Mouse (Mus musculus): ENCODE measurements around the gene Idi2. TPM values are rescaled to one million over a fixed set of nuclear protein-coding genes. Genes with fewer than 3 reads are reported as not detected.
"Not testable (repeated sequence)": the region's sequence is repeated elsewhere in the genome, so short reads cannot be mapped to it uniquely, and the experiment has no call there.

Idi2 gene
- total RNA-seq (2021): not detected in 2 replicates
- long read RNA-seq, experiment 1: 0 reads
- long read RNA-seq, experiment 2: 0 reads

DNA sequence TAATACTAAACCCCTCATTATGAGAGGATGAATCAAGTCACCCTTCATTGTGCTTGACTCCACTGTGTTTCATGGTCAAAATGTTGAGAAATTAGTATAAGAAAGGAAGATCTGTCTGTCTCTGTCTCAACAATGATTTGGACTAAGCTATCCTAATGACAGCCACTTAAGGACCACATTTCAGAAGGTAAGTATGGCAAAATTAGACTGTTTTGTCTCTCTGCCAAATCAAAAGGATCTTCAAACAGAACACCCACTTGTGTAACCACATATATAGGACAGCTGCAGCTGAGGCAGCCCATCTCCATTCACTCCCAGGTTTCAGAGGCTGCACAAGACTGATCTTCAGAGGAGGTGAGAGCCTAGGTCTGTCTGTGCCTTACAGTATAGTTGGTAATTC lies at the start of gene Idi2:
TSS of gene Idi2 (plus strand) at position 301 of the 400 bp plus-strand sequence.
- not testable (repeated sequence) for DNase-seq

DNA sequence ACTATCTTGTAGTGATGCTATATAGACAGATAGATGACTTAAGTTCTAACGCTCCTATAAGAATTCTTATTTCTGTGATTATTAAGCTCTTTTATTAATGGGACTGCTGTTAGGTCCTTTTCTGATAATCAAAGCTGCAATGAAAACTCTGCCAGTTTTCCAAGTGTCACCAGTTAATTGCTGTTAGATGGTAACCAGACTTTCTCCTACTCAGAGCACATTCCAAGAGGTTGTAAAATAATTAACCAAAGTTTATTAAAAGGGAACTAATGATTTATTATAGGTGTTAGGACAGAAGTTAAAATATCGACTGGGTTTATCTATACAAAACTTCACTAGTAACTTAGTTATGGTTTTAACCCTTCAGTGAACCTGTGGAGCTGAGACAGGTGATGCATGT lies 46.7 kb upstream of the Idi2 start:
- not testable (repeated sequence) for DNase-seq

DNA sequence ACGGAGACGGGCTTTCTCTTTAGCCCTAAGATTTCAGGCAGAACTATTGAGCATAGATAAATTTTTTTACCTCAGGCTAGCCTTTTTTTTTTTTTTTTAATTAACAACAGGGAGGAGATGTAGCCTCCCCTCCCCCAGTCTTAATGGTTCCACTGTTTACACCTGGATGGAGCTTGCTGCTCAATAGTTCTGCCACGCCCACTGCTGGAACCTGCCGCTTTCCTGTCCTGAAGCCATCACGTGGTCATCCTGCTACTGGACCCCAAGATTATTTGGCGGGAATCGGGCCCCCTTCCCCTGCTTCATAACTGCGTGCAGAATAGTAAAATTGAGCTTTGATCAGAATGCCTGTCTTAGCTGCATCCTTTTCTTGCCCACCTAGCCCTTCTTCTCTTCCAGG lies 38.8 kb upstream of the Idi2 start:
- not testable (repeated sequence) for DNase-seq

DNA sequence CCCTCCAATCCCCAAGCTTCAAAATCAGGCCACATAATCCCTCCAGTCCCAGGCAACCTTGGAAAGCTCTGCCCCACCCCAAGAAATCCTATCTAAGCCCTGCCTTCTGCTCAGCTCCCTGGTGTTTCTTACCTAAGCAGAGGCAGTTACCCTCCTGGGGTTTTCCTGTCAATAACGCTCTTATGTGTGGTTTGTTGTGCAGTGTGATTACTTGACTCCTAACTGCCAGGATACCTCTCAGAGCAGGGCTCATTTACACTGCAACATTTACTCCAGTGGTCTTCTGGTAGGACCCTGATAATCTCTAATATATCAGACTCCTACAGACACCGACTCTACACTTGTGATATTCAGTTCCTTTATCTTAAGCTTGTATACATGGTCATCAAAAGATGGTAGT lies 19.2 kb upstream of the Idi2 start:
- DNase-seq: no peak

DNA sequence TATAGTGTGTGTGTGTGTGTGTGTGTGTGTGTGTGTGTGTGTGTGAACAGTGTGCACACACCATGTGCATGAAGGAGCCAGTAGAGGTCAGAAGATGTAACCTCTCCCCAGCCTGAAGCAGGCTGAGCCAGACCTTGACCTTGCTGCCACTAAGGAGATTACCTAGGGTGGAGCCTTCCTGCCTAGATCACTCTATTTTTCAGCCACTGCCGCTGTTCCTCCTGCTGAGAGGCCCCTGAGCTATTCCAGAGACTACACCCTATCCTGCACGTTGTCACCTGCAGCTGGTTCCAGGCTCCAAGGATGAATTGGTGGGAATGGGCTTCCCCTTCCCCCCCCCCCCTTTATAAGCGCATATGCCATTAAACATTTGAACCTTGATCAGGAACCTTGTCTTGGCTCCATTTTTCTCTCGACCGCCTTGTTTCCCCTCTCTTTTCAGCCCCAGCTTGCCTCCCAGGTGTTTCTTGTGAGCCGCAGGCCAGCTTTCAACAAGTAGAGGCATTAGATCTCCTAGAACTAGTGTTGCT lies 15.0 kb upstream of the Idi2 start:
- DNase-seq: not testable (repeated sequence)

DNA sequence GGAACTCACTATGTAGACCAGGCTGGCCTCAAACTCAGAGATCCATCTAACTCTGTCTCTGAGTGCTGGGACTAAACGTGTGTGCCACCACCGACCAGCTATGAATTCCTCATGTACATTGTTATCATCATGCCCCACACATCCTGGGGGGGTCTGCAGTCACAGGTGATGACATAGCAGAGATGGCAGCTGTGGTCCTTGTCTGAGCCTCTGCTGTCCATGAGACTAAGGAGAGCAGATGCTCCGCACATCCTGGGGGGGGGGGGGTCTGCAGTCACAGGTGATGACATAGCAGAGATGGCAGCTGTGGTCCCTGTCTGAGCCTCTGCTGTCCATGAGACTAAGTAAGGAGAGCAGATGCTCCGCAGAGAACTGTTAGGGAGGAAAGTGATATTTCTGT lies 11.6 kb upstream of the Idi2 start:
- DNase-seq: not testable (repeated sequence)

DNA sequence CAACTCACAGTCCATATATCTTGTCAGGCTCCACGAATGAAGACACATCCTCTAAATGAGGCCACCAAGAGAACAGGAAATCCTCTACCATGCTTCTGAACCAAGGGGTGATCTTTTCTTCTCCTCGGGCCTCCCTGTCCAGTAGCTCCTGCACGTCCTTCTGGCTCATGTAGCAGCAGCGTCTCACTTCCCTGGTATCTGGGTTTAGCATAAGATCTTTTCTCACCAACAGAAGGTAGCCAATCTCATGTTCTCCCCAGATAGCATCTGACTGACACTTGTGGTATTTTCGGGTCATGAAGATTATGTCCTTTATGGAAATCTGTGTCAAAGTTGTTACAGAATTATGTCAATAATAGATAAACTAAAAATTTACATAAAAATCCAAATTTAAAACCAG lies 11.0 kb upstream of the Idi2 start:
- not testable (repeated sequence) for DNase-seq

DNA sequence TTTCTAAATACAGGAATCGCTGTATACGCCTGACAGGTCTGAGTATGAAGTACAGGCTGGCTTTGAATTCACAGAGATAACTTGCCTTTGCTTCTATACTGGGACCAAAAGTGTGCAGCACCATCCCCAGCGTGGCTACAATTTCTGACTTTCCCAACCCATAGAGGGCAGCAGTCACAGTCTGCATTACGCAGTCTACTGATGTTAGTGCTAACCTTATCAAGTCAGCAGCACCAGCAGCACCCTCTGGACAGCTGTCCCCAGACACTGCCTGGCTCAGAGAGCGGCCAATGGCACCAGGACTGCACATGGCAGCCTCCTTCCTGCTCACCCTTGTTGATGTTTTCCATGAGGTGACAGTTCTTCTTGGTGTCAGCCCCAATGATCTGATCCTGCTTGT lies 8.8 kb upstream of the Idi2 start:
- not testable (repeated sequence) for DNase-seq

DNA sequence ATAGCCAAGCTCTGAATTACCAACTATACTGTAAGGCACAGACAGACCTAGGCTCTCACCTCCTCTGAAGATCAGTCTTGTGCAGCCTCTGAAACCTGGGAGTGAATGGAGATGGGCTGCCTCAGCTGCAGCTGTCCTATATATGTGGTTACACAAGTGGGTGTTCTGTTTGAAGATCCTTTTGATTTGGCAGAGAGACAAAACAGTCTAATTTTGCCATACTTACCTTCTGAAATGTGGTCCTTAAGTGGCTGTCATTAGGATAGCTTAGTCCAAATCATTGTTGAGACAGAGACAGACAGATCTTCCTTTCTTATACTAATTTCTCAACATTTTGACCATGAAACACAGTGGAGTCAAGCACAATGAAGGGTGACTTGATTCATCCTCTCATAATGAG lies 4.5 kb upstream of the Idi2 start, which contains the start of gene Gm9745:
TSS of gene Gm9745 (minus strand) at position 101 of the 400 bp plus-strand sequence.
- not testable (repeated sequence) for DNase-seq

DNA sequence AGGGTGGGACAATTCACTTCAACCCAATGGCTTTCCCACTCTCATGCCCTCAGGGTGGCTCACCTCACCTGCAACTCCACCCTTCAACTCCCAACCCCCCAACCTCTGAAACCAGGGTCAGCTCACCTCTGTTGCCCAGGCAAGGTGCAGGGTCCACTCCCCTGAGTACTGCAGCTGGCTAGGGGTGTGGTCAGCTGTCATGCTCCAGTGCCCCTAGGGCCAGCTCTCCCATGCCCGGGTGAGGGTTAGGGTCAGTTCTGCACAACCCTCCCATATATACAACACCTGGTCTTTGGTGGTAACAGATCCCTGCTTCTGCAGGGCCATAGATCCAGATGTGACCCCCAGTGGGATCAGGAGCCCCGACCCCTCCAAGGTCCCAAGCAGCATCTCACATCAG lies 2.5 kb downstream of the Idi2 start:
- not testable (repeated sequence) for DNase-seq

DNA sequence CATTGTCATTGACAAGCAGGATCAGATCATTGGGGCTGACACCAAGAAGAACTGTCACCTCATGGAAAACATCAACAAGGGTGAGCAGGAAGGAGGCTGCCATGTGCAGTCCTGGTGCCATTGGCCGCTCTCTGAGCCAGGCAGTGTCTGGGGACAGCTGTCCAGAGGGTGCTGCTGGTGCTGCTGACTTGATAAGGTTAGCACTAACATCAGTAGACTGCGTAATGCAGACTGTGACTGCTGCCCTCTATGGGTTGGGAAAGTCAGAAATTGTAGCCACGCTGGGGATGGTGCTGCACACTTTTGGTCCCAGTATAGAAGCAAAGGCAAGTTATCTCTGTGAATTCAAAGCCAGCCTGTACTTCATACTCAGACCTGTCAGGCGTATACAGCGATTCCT lies 4.2 kb downstream of the Idi2 start:
- DNase-seq: not testable (repeated sequence)

DNA sequence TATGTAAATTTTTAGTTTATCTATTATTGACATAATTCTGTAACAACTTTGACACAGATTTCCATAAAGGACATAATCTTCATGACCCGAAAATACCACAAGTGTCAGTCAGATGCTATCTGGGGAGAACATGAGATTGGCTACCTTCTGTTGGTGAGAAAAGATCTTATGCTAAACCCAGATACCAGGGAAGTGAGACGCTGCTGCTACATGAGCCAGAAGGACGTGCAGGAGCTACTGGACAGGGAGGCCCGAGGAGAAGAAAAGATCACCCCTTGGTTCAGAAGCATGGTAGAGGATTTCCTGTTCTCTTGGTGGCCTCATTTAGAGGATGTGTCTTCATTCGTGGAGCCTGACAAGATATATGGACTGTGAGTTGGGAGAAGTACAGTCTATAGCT lies 6.4 kb downstream of the Idi2 start:
- DNase-seq: not testable (repeated sequence)

DNA sequence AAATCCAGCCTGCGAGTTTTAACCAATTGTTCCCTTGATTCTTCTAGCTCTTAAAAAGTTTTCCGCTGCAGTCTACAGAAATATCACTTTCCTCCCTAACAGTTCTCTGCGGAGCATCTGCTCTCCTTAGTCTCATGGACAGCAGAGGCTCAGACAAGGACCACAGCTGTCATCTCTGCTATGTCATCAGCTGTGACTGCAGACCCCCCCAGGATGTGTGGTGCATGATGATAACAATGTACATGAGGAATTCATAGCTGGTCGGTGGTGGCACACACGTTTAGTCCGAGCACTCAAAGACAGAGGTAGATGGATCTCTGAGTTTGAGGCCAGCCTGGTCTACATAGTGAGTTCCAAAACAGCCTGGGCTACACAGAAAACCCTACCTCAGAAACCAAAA lies 6.9 kb downstream of the Idi2 start:
- not testable (repeated sequence) for DNase-seq

DNA sequence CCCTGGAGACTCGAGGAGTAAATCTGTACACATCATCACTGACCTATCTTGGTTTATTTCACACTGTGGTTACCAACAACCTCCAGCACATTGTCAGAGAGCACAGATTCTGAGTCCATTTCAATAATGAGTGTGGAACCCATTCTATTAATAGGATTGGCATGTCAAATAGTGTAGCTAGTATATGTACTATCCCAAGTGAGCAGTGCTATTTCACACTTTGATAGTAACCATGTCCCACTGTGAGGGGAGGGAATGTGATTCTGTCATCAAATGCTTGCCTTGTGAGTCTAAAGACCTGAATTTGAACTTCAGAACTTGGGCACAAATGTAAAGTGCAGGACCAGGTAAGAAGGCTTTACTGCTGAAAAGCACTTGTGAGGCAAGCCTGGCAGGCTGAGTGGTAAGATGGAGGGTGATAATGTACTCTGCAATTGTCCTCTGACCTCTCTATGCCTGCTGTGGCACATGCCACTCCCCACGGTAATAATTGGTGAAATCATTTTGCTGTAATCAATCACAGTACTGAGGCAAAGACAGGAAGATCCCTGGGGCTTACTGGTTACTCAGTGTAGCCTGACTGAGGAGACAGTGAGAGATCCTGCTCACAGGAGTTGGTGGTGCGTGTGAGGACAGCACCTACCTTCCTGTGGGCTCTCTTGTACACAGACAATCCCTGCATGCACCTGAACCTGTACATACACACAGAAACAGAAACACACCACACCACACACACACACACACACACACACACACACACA lies 8.6 kb downstream of the Idi2 start:
- DNase-seq: not testable (repeated sequence)

DNA sequence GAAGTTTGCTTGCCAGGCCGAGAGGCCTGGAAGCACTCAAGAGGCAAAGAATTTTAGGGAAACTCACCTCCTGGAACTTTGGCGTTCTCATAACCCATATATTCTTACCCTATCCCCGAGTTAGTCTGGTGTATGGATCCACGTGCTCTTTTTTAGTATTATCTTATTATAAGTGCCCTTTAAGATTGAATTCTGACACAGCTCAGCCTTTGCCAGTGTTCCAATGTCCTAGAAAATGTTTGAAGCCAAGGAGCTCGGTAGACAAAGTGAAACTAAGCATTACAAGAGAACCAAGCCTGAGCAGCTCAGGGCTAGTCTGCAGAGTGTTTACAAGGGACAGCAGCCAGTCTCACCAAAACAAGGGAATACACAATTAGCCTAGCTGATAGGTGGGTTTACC lies 9.6 kb downstream of the Idi2 start:
- not testable (repeated sequence) for DNase-seq

DNA sequence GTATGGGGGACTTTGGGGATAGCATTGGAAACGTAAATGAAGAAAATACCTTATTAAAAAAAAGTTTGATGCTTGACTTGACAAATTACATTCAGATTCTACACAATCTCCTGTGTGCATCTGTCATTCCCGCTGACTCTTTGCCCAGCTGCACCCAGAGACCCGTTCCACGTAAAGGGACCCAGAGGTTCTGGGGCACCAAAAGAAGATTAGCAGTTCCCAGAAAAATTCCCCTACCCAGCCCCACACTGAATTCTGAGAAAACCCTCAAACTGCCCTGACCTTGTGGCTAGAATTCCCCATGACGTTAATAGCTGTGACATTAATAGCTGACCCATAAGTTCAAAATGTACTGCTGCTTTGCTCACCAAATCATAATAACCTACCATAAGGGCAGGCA lies 12.6 kb downstream of the Idi2 start:
- no peak for DNase-seq

DNA sequence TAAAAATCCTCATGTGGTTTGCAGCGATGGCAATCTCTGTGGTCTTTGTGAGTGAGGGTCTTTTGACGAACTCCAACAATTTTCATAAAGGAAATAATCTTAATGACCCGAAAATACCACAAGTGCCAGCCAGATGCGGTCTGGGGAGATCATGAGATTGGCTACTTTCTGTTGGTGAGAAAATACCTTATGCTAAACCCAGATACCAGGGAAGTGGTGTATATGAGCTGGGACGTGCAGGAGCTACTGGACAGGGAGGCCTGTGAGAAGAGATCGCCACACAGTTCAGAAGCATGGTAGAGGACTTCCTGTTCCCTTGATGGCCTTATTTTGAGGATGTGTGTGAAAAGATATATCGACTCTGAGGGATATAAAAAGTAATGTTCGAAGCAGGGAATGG lies 15.1 kb downstream of the Idi2 start:
- no peak for DNase-seq

DNA sequence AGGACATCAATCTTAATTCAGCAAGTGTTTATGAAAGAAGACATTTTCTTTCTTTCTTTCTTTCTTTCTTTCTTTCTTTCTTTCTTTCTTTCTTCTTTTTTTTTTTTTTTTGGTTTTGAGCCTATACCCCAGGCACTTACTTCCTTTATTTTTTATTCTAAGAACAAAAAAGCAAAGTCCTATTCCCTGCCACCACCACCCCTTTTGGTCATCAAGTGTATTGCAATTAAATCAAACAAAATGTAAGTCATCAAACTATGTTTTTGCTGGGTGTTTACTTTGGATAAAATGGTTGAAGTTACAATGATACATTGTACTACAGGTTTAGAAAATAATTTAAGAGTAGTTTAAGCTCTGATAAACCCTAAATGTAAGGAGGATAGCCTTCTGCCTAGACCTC lies 19.7 kb downstream of the Idi2 start:
- DNase-seq: no peak

DNA sequence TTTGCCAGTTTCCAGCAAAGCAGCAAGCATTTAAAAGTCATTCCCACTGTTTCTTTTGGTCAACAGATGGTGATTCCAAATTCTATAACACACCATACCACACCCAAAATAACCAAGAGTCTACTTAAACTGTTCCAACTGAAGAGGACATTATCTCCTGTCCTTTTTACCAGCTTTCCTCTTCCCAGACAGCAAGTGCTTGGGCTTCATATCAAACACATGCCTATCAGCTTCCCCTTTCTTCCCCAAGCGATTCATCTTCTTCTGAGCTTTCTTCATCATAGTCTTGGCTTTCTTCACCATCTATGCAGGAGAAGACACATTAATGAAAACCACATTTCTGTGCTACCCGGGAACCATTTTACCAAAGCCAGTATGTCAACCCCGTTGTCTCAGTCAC lies 20.3 kb downstream of the Idi2 start:
- DNase-seq: no peak

DNA sequence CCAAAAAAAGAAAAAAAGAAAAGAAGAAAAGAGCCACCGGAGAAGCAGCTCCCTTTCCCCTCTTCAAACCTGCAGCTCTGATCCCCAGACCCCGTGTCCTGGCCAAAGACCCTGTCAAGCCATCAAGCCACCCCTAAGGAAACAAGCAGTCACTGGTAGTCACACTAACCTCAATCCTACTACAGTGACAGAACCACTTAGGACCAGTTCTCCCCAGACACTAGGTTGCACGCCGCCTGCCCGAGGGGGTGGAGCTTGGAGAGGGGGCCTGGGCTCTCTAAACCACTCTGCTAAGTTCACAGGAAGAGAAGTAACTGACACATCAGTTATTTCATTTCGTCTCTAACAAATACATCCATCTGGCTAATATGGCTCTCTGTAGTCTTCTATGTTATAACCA lies 39.6 kb downstream of the Idi2 start:
- no peak for DNase-seq

DNA sequence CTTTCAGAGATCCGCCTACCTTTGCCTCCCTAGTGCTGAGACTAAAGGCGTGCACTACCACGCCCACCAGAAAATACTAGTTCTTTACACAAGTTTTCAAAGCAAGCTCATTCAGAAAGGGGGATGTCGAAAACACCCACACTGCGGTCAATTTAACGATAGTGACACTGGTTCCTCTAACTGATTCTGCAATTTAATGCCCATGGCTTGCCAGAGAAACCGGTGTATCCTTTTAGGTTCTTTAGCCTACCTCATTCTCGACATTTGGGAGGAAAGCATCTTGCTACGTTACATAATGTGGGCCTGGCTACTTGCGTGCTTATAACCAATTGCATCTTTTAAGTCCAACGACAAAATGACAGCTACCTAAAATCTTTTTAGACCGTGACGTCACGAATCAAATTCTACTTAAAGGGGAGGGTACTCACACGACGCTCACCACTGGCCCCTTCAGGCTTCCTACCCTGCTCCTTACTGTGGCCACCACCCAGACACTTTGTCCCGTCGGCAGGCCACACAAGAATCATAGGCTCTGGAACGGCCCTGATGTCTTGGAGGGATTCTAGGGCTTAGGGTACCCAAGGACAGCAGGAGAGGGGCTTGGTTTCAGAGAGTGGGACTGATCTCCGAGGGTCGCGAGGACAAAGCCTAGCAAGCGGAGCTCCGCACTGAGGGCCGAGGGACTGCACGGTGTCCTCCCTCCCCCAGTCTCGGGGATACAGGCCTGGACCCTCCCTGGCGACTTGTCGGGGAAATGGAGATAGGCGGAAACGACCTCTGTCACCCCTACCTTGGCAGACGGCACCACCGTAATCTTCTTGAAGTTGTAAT lies 42.7 kb downstream of the Idi2 start:
- DNase-seq: no peak

DNA sequence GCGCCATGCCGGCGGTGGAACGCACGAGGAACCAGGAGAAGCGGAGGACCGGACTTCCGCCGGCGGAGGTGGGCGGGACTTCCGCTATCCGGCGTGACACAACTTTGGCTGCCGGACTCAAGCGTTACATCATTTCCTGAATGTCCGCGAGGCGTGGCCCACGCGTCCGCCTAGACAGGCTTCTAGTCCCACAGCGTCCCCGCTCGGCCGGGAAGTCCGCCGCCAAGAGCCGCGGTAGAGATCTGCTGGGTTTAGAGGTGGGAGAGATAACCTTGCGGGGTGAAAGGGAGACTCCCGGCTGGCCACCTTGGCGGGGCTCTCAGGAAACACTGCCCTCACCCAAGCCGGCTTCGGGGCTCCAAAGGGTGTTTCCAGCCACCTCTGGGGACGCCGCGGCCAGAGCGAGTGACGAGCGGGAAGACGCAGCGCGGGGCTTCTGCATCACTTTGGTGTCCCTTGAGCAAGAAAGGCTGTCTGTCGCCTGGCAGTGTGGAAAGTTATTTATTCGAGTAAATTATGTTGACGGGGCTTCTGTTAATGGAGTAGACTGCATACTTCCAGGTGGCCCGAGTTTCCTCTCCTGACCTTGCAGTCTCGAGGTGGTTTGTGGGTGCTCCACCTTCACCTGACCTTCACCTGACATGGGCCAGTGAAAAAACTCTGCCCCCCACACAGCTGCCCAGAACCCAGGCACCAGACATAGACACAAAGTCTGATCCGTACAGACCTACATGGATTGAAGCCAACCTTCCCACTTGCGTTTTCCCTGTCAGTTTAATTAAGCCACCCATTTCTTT lies 43.5 kb downstream of the Idi2 start, which contains the start of gene Gtpbp4:
TSS of gene Gtpbp4 (minus strand) at position 94 of the 797 bp plus-strand sequence.
- peak; percentile 97 for DNase-seq

Data from adrenal gland, postnatal 14 days (tissue).